Mouse (Mus musculus) heart, embryonic 10.5 days (tissue): ENCODE measurements around the gene Ptgds. TPM values are rescaled to one million over a fixed set of nuclear protein-coding genes. Genes with fewer than 3 reads are reported as not detected.
A peak's percentile ranks its signal among the peaks of the same experiment; 100 is the strongest.

ENCODE experiments used
- DNase-seq: peaks from one replicate; pipeline ENCODE4 v3.0.0-alpha.2; 2017; ENCODE audit warnings: low spot score
- H3K27ac ChIP-seq: fragments of 300-500 bp; sonication (generic); 2 replicates; pipeline ENCODE4 v1.5.1; 2016; ENCODE audit warnings: mild to moderate bottlenecking
- H3K27me3 ChIP-seq: fragments of 300-500 bp; sonication (generic); 2 replicates; pipeline ENCODE4 v1.6.1; 2016; ENCODE audit warnings: mild to moderate bottlenecking; ENCODE audit not compliant: poor library complexity, insufficient read depth, severe bottlenecking
- H3K36me3 ChIP-seq: fragments of 300-500 bp; sonication (generic); 2 replicates; pipeline ENCODE4 v1.6.1; 2016; ENCODE audit warnings: mild to moderate bottlenecking, moderate library complexity
- H3K4me1 ChIP-seq: fragments of 300-500 bp; sonication (generic); 2 replicates; pipeline ENCODE4 v1.6.1; 2016; ENCODE audit warnings: mild to moderate bottlenecking
- H3K4me3 ChIP-seq: fragments of 300-500 bp; sonication (generic); 2 replicates; pipeline ENCODE4 v1.5.1; 2016; ENCODE audit warnings: mild to moderate bottlenecking, moderate library complexity
- H3K9me3 ChIP-seq: fragments of 300-500 bp; sonication (generic); 2 replicates; pipeline ENCODE4 v1.6.1; 2016; ENCODE audit warnings: mild to moderate bottlenecking, moderate library complexity
- WGBS: fragments of 180-500 bp; shearing (Covaris S2); methylation state at CpG from one replicate; pipeline ENCODE4 v1.1.7; 2016; 5-methylcytosine and 5-hydroxymethylcytosine counted together
- polyA plus RNA-seq: library from polyadenylated mRNA; unstranded; fragments of >200 nt; fragmentation: Nextera tagmentation; extraction: Ambion mirVana; gene quantifications from 2 replicates; pipeline ENCODE4 v1.2.1, GENCODE M21; 2016

Ptgds gene
- polyA plus RNA-seq, 1 experiment from 2014 or later = 0.18 TPM

GRCm38 (mm10) chr2:25477541-25477940 is 7.7 kb upstream of the Ptgds start:
- WGBS = 84% methylated on average over 8 of the region's 8 CpGs
- no peaks in the 10 kb centered on the region for H3K4me1 ChIP-seq
- no peak for DNase-seq
- H3K4me3 ChIP-seq = no peak overlapping the region
- peaks cover 10% of the 10 kb centered on the region; the same call in 1 of the 2 replicates for H3K27me3 ChIP-seq
- H3K9me3 ChIP-seq = no peaks in the 10 kb centered on the region
- H3K27ac ChIP-seq = no peak overlapping the region
- no peaks in the 10 kb centered on the region for H3K36me3 ChIP-seq

GRCm38 (mm10) chr2:25472550-25472949 is 2.7 kb upstream of the Ptgds start:
- DNase-seq = no peak
- no peaks in the 10 kb centered on the region for H3K36me3 ChIP-seq
- WGBS = 72% methylated on average over 2 of the region's 2 CpGs
- H3K27ac ChIP-seq = no peak overlapping the region
- no peaks in the 10 kb centered on the region for H3K9me3 ChIP-seq
- 0 out of 2 replicates have a peak, but pooled peaks cover 17% of the 10 kb centered on the region for H3K4me1 ChIP-seq
- H3K4me3 ChIP-seq = no peak overlapping the region
- H3K27me3 ChIP-seq = peaks cover 19% of the 10 kb centered on the region; the same call in 1 of the 2 replicates

GRCm38 (mm10) chr2:25468962-25469915 is 607 bp downstream of the Ptgds start:
- Histone ChIP-seq H3K27ac (no peak overlapping the region), H3K27me3 (peaks cover 12% of the 10 kb centered on the region; the same call in 1 of the 2 replicates), H3K4me3 (no peak overlapping the region), H3K4me1 (peaks cover 27% of the 10 kb centered on the region), H3K9me3 (no peaks in the 10 kb centered on the region), H3K36me3 (no peaks in the 10 kb centered on the region)
- DNase-seq = no peak
- 72% methylated on average over 10 of the region's 10 CpGs for WGBS

- Histone ChIP-seq H3K36me3 (no peaks in the 10 kb centered on the region), H3K27ac (no peak overlapping the region)
- WGBS = 65% methylated on average over 14 of the region's 14 CpGs
These were observed 2.1 kb downstream of the Ptgds start for GRCm38 (mm10) chr2:25467606-25468303.

GRCm38 (mm10) chr2:25465816-25466635 is 3.8 kb downstream of the Ptgds start:
- DNase-seq = no peak
- H3K9me3 ChIP-seq = no peaks in the 10 kb centered on the region
- H3K27me3 ChIP-seq = peaks cover 9% of the 10 kb centered on the region; the same call in 1 of the 2 replicates
- no peaks in the 10 kb centered on the region for H3K36me3 ChIP-seq
- WGBS = 46% methylated on average over 10 of the region's 10 CpGs
- H3K27ac ChIP-seq = peak overlapping the region; percentile 52; the same call in 1 of the 2 replicates
- peaks cover 34% of the 10 kb centered on the region for H3K4me1 ChIP-seq
- H3K4me3 ChIP-seq = no peak overlapping the region

More at GRCm38 (mm10) chr2:25467606-25468303, 2.1 kb downstream of the Ptgds start:
- Histone ChIP-seq H3K9me3 (no peaks in the 10 kb centered on the region), H3K4me3 (no peak overlapping the region), H3K27me3 (peaks cover 12% of the 10 kb centered on the region; the same call in 1 of the 2 replicates), H3K4me1 (peaks cover 27% of the 10 kb centered on the region)
- no peak for DNase-seq

- Histone ChIP-seq H3K27me3 (peaks cover 9% of the 10 kb centered on the region; the same call in 1 of the 2 replicates), H3K36me3 (no peaks in the 10 kb centered on the region), H3K27ac (peak overlapping the region; percentile 52; the same call in 1 of the 2 replicates), H3K4me1 (peaks cover 38% of the 10 kb centered on the region), H3K9me3 (no peaks in the 10 kb centered on the region), H3K4me3 (no peak overlapping the region)
- DNase-seq = no peak
- WGBS = 78% methylated on average over 2 of the region's 2 CpGs
These were observed 4.6 kb downstream of the Ptgds start for GRCm38 (mm10) chr2:25465256-25465655.

GRCm38 (mm10) chr2:25463630-25464029 is 6.2 kb downstream of the Ptgds start:
- DNase-seq = no peak
- 76% methylated on average over 3 of the region's 3 CpGs for WGBS
- no peaks in the 10 kb centered on the region for H3K9me3 ChIP-seq
- no peak overlapping the region for H3K4me3 ChIP-seq
- H3K36me3 ChIP-seq = peaks cover 8% of the 10 kb centered on the region
- no peaks in the 10 kb centered on the region; the same call in 1 of the 2 replicates for H3K27me3 ChIP-seq
- H3K4me1 ChIP-seq = peaks cover 41% of the 10 kb centered on the region
- H3K27ac ChIP-seq = no peak overlapping the region

GRCm38 (mm10) chr2:25461407-25461806 is 8.4 kb downstream of the Ptgds start:
- H3K27me3 ChIP-seq = peaks cover 7% of the 10 kb centered on the region; the same call in 1 of the 2 replicates
- no peak for DNase-seq
- peak overlapping the region; percentile 81 for H3K4me3 ChIP-seq
- no peaks in the 10 kb centered on the region for H3K9me3 ChIP-seq
- peak overlapping the region; percentile 89 for H3K27ac ChIP-seq
- 31% methylated on average over 3 of the region's 3 CpGs for WGBS
- H3K36me3 ChIP-seq = peaks cover 12% of the 10 kb centered on the region
- H3K4me1 ChIP-seq = peaks cover 38% of the 10 kb centered on the region

GRCm38 (mm10) chr2:25460551-25461309 is 9.1 kb downstream of the Ptgds start, which contains the start of gene Paxx:
Gene Paxx (minus strand): TSS chr2:25461094.
- peaks cover 7% of the 10 kb centered on the region; the same call in 1 of the 2 replicates for H3K27me3 ChIP-seq
- WGBS = under 1% methylated on average over 48 of the region's 48 CpGs
- DNase-seq = peak; percentile 98

GRCm38 (mm10) chr2:25460135-25460534 is 9.7 kb downstream of the Ptgds start:
- 38% methylated on average over 5 of the region's 5 CpGs for WGBS
- no peaks in the 10 kb centered on the region for H3K9me3 ChIP-seq
- no peak for DNase-seq
- H3K27me3 ChIP-seq = peaks cover 7% of the 10 kb centered on the region; the same call in 1 of the 2 replicates
- H3K4me3 ChIP-seq = peak overlapping the region; percentile 81
- H3K27ac ChIP-seq = peak overlapping the region; percentile 89
- peaks cover 12% of the 10 kb centered on the region for H3K36me3 ChIP-seq
- peaks cover 36% of the 10 kb centered on the region for H3K4me1 ChIP-seq

More at GRCm38 (mm10) chr2:25460551-25461309, 9.1 kb downstream of the Ptgds start, which contains the start of gene Paxx:
- Histone ChIP-seq H3K4me3 (peak within 1 kb of the TSS; percentile 81), H3K27ac (peak within 1 kb of the TSS; percentile 89), H3K4me1 (peaks cover 39% of the 10 kb centered on the region), H3K9me3 (no peaks in the 10 kb centered on the region), H3K36me3 (peaks cover 12% of the 10 kb centered on the region)

GRCm38 (mm10) chr2:25458911-25459310 is 10.9 kb downstream of the Ptgds start:
- H3K9me3 ChIP-seq = no peaks in the 10 kb centered on the region
- H3K27ac ChIP-seq = no peak overlapping the region
- peaks cover 12% of the 10 kb centered on the region for H3K36me3 ChIP-seq
- no peak for DNase-seq
- H3K4me1 ChIP-seq = peaks cover 36% of the 10 kb centered on the region
- peaks cover 7% of the 10 kb centered on the region; the same call in 1 of the 2 replicates for H3K27me3 ChIP-seq
- no peak overlapping the region for H3K4me3 ChIP-seq
- WGBS = 73% methylated on average over 5 of the region's 5 CpGs
